Mouse (Mus musculus): ENCODE results near the gene Evi2b.

GRCm38 (mm10) chr11:79524310-79524575 is 681 bp upstream of the Evi2b start:
- TF ChIP-seq CTCF (IDR thresholded peaks at IDR 0.05; ENCODE audit: borderline replicate concordance, control insufficient read depth, extremely low read depth, insufficient read depth, low read length, poor library complexity): no peak
- TF ChIP-seq POLR2A (IDR thresholded peaks at IDR 0.05; ENCODE audit: control insufficient read depth, extremely low read depth, insufficient read depth, low read length, poor library complexity): no peak

Data from thymus, adult 2 months (tissue).